Mouse (Mus musculus) heart, embryonic 15.5 days (tissue): Measurements from ENCODE around the gene Baat. TPM values are rescaled to one million over a fixed set of nuclear protein-coding genes. Genes with fewer than 3 reads are reported as not detected.

ENCODE experiments used
- ATAC-seq: fragments of 200-750 bp; cut with Nextera tagmentation; replicated peaks from 2 replicates; pipeline ENCODE4 v1.8.0; 2017; ENCODE audit warnings: low read depth, moderate TSS enrichment; ENCODE audit not compliant: insufficient number of reproducible peaks, insufficient read depth, low FRiP score
- H3K27ac ChIP-seq: fragments of 300-500 bp; sonication (generic); 2 replicates; pipeline ENCODE4 v1.5.1; 2015; ENCODE audit warnings: mild to moderate bottlenecking, inconsistent platforms
- H3K27me3 ChIP-seq: fragments of 300-500 bp; sonication (generic); 2 replicates; pipeline ENCODE4 v1.6.1; 2015; ENCODE audit warnings: inconsistent platforms
- H3K36me3 ChIP-seq: fragments of 300-500 bp; sonication (generic); 2 replicates; pipeline ENCODE4 v1.6.1; 2015; ENCODE audit warnings: mild to moderate bottlenecking, inconsistent platforms
- H3K4me1 ChIP-seq: fragments of 300-500 bp; sonication (generic); replicated peaks from 2 replicates; pipeline ENCODE4 v1.6.1; 2015; ENCODE audit warnings: inconsistent platforms
- H3K4me2 ChIP-seq: fragments of 300-500 bp; sonication (generic); 2 replicates; pipeline ENCODE4 v1.6.1; 2015; ENCODE audit warnings: inconsistent platforms, mild to moderate bottlenecking, moderate library complexity
- H3K4me3 ChIP-seq: fragments of 300-500 bp; sonication (generic); 2 replicates; pipeline ENCODE4 v1.5.1; 2015; ENCODE audit warnings: mild to moderate bottlenecking, inconsistent platforms
- H3K9ac ChIP-seq: fragments of 300-500 bp; sonication (generic); 2 replicates; pipeline ENCODE4 v1.6.1; 2015; ENCODE audit warnings: mild to moderate bottlenecking, inconsistent platforms
- H3K9me3 ChIP-seq: fragments of 300-500 bp; sonication (generic); replicated peaks from 2 replicates; pipeline ENCODE4 v1.6.1; 2016; ENCODE audit warnings: inconsistent platforms
- WGBS: fragments of 180-500 bp; shearing (Covaris S2); methylation state at CpG from one replicate; pipeline ENCODE4 v1.1.7; 2015; ENCODE audit warnings: mixed read lengths; 5-methylcytosine and 5-hydroxymethylcytosine counted together
- polyA plus RNA-seq: library from polyadenylated mRNA; unstranded; fragments of >200 nt; fragmentation: Nextera tagmentation; extraction: Ambion mirVana; gene quantifications from 2 replicates; pipeline ENCODE4 v1.2.1, GENCODE M21; 2015

Baat gene
- polyA plus RNA-seq = not detected in 2 replicates

DNA sequence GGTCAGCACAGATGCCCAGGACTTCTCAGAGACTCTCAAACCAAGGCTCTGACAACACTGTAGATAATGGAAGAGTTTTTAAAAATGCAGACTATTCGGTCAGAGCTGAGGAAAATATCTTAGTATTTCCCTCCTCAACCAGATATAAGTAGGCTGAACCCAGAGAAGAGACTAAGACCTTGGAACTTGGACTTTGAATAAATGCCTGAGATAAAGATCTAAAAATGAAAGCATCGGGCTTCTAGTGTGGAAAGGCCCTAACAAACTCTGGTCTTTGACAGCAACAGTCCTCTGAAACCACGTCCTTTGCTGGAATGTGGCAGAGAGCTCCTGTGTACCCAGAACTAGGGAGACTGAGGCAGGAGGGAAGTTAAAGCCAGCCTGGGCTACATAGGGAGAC is at the start of gene Baat:
Gene Baat (minus strand): TSS at position 172 of the 400 bp plus-strand sequence.
- Histone ChIP-seq H3K27ac (no peak within 1 kb of the TSS), H3K9me3 (no peaks in the 10 kb centered on the region), H3K4me1 (no peaks in the 10 kb centered on the region), H3K36me3 (no peaks in the 10 kb centered on the region), H3K4me2 (no peak within 1 kb of the TSS), H3K4me3 (no peak within 1 kb of the TSS), H3K27me3 (no peaks in the 10 kb centered on the region), H3K9ac (no peak within 1 kb of the TSS)
- WGBS = 37% methylated on average over 3 of the region's 3 CpGs
- no peak for ATAC-seq

DNA sequence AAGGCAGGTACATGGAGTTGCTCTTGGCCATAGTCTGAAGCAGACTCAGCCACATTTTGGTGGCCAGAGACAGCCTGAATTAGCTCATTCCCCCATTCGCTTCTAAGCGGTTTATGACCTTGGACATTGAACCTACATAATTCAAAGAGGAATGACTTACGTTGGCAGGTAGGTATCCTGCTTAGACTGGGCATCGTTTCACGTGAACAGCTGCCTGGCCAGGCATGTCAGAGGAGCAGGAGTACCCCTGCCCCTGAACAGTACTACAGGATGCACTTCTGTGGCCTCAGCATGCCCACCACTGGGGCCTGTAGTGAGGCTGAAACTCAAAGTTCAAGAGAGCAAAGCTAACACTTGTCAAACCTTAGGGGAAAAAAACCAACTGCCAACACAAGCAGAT is 47.0 kb upstream of the Baat start:
- Histone ChIP-seq H3K4me2 (no peak overlapping the region), H3K36me3 (no peaks in the 10 kb centered on the region), H3K4me3 (no peak overlapping the region), H3K27ac (no peak overlapping the region), H3K9ac (no peak overlapping the region), H3K9me3 (no peaks in the 10 kb centered on the region), H3K27me3 (no peaks in the 10 kb centered on the region), H3K4me1 (no peaks in the 10 kb centered on the region)
- WGBS = 85% methylated on average over 5 of the region's 5 CpGs
- no peak for ATAC-seq

DNA sequence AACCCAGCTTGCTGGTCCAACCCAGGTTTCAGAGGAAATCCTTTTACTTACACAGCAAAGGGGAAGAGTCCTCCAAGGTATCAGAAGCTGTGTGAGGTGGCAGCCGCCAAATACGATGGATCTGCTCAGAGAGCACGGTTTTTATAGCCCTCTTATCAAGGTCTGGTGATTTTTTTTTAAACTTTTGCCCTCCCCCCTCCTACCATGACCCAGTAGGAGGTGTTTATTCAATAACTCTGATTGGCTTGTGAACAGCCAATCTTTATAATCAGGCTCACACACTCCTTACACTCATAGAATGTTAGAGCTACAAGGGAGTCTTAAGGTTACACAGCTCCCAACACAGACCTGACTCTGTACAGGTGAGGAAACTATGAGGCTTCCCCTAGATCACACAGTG is 43.0 kb upstream of the Baat start, which contains the start of gene Aldob:
Gene Aldob (minus strand): TSS at position 164 of the 400 bp plus-strand sequence.
- Histone ChIP-seq H3K4me1 (no peaks in the 10 kb centered on the region), H3K9me3 (no peaks in the 10 kb centered on the region), H3K4me3 (no peak within 1 kb of the TSS), H3K27ac (no peak within 1 kb of the TSS), H3K27me3 (no peaks in the 10 kb centered on the region), H3K4me2 (no peak within 1 kb of the TSS), H3K36me3 (no peaks in the 10 kb centered on the region), H3K9ac (no peak within 1 kb of the TSS)
- no peak for ATAC-seq
- WGBS = 26% methylated on average over 3 of the region's 3 CpGs

DNA sequence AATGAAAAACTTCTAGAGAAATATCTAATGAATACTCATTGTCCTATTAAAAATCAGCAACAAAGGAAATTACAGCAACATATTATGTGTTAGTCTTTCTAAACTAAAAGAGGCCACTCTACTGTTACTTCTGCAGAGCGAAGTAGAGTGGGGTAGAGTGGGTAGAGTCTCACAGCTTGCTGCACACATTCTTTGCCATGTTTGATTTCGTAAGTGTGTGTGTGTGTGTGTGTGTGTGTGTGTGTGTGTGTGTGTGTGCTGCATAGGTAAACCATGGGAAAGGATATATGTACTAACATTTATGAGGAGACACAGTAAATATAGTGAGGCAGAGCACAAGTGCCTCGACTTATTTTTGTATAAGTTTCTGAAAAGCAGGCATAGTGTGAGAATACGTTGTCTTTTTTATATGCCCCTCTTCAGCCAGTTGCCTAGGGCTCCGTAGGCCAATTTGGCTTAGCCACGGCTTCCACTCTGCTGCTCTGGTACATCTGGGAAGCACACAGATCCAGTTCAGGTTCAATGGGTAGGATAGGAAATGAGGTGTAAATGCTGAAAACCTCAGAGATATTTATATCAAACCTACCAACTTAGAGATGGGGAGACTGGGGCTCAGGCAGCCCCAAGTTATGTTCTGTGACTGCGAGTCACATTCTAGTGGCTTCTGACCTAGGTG is 41.3 kb upstream of the Baat start:
- no peak overlapping the region for H3K9ac ChIP-seq
- no peaks in the 10 kb centered on the region for H3K4me1 ChIP-seq
- H3K27ac ChIP-seq = no peak overlapping the region
- no peaks in the 10 kb centered on the region for H3K27me3 ChIP-seq
- no peak overlapping the region for H3K4me3 ChIP-seq
- no peaks in the 10 kb centered on the region for H3K9me3 ChIP-seq
- 85% methylated on average over 7 of the region's 7 CpGs for WGBS
- no peak overlapping the region for H3K4me2 ChIP-seq
- no peak for ATAC-seq
- no peaks in the 10 kb centered on the region for H3K36me3 ChIP-seq

DNA sequence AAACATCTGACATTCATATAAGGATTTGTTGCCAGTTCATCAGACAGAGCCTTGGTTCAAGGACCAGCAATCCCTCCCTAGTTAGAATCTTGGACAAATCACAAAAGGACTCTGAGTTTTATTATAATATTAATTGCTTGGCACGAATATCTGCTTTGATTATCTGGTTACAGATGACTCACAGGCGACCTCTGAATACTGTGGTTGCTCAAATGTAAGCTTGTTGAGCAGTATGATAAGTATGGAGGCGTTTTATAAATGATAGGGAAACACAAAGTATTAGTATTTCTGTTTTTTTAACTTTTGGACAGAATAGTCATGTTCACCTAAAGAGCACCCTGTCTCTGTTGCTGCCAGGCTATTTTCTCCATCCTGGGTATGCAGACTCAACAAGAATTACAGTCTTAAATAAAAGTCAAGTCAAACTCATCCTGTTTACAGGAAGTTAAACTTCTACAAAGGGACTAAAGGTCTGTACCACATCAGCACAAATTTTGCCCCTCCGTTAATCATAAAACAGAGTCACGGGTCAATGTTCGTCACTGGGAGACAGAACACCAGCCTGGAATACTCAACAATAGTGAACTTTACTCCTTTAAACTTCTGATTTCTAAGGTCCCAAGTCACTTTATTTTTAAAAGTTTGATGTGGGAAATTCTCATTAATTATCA is 40.7 kb upstream of the Baat start:
- H3K4me2 ChIP-seq = no peak overlapping the region
- H3K4me3 ChIP-seq = no peak overlapping the region
- H3K27me3 ChIP-seq = no peaks in the 10 kb centered on the region
- no peak overlapping the region for H3K27ac ChIP-seq
- no peaks in the 10 kb centered on the region for H3K9me3 ChIP-seq
- no peak for ATAC-seq
- no peaks in the 10 kb centered on the region for H3K4me1 ChIP-seq
- no peaks in the 10 kb centered on the region for H3K36me3 ChIP-seq
- H3K9ac ChIP-seq = no peak overlapping the region
- WGBS = 63% methylated on average over 6 of the region's 6 CpGs

DNA sequence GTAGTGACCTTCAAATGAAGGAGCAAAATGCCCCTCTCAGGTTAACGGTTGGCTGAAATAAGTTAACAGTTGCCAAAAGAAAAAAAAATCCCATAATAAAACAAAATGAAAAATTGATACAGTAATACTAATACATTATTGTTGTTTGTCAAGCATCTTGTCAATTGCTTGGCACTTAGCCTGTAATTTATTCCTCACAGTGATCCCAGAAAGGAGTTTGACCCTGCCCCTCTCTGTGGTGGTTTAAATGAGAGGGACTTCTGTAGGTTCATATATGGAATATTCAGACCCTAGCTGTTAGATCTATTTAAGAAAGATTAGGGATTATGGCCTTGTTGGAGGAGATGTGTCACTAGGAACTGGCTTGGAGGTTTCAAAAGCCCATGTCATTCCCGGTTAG is 39.7 kb upstream of the Baat start:
- H3K4me1 ChIP-seq = peaks cover 2% of the 10 kb centered on the region; the same call in 1 of the 2 replicates
- ATAC-seq = no peak
- no peak overlapping the region for H3K9ac ChIP-seq
- no peaks in the 10 kb centered on the region for H3K27me3 ChIP-seq
- no peak overlapping the region for H3K4me3 ChIP-seq
- H3K36me3 ChIP-seq = no peaks in the 10 kb centered on the region
- no peak overlapping the region for H3K4me2 ChIP-seq
- H3K9me3 ChIP-seq = no peaks in the 10 kb centered on the region
- H3K27ac ChIP-seq = no peak overlapping the region
- WGBS = 75% methylated on average over 2 of the region's 2 CpGs

DNA sequence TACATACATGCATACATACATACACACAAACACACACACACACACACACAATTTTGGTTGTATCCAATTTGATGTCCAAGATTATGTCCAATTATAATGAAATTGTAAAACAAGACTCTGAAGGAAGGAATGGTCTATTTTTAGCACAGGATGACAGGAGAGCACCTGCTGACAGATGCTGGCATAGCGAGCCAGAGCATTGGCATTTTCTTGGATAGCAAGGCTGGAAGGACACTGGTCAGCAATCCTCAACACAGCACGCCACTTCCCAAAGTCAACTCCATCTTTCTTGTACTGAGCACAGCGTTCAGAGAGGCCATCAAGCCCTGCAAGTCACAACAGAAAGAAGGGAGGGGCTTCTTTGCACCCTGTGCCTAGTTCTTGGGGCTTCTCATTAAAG is 34.6 kb upstream of the Baat start:
- H3K36me3 ChIP-seq = no peaks in the 10 kb centered on the region
- H3K4me2 ChIP-seq = no peak overlapping the region
- 40% methylated on average over 3 of the region's 3 CpGs for WGBS
- H3K9ac ChIP-seq = no peak overlapping the region
- H3K4me1 ChIP-seq = peaks cover 10% of the 10 kb centered on the region
- no peaks in the 10 kb centered on the region for H3K27me3 ChIP-seq
- no peaks in the 10 kb centered on the region for H3K9me3 ChIP-seq
- H3K27ac ChIP-seq = no peak overlapping the region
- H3K4me3 ChIP-seq = no peak overlapping the region
- no peak for ATAC-seq

DNA sequence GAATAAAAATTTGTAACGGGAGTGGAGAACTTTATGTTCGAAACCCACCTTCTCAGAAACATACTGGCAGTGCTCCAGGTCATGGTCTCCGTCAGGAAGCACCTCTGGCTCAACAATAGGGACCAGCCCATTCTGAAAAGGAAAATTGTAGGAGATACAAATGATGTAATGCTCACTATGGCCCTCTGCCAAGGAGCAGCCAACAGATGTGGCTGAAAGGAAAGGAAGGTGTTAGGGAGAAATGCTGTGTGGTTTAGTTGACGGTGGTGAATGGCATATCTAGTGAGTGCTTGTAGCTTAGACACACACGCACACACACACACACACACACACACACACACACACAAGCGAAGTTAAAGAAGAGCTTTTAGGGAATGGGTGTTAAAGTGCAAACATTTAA is 33.3 kb upstream of the Baat start:
- no peak overlapping the region for H3K9ac ChIP-seq
- H3K27me3 ChIP-seq = no peaks in the 10 kb centered on the region
- peak; percentile 67 for ATAC-seq
- H3K36me3 ChIP-seq = no peaks in the 10 kb centered on the region
- H3K9me3 ChIP-seq = no peaks in the 10 kb centered on the region
- no peak overlapping the region for H3K4me3 ChIP-seq
- H3K4me2 ChIP-seq = no peak overlapping the region
- 22% methylated on average over 6 of the region's 6 CpGs for WGBS
- H3K27ac ChIP-seq = no peak overlapping the region
- peaks cover 10% of the 10 kb centered on the region for H3K4me1 ChIP-seq

DNA sequence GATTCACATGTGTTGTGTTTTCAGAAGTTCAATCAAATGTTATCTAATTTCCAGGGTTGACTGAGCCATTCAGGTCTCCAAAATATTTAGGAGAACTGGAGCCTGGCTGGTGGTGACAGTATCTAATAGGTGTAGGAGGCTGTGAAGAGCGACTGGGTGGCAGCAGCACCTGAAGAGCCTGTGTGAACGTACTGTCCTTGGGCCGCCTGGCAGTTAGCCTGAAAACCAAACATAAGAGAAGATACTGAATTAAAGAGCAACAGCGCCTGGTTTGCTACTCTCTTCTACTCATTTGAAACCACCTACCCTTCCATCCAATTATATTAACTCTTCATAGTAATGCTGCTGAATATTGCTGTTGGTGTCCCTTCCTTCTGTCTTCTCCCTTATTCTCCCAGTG is 30.3 kb upstream of the Baat start:
- H3K36me3 ChIP-seq = no peaks in the 10 kb centered on the region
- H3K27ac ChIP-seq = no peak overlapping the region
- H3K9me3 ChIP-seq = no peaks in the 10 kb centered on the region
- no peak overlapping the region for H3K4me2 ChIP-seq
- H3K27me3 ChIP-seq = no peaks in the 10 kb centered on the region
- no peak overlapping the region for H3K9ac ChIP-seq
- no peak overlapping the region for H3K4me3 ChIP-seq
- WGBS = 77% methylated on average over 4 of the region's 4 CpGs
- peaks cover 10% of the 10 kb centered on the region for H3K4me1 ChIP-seq
- ATAC-seq = no peak

DNA sequence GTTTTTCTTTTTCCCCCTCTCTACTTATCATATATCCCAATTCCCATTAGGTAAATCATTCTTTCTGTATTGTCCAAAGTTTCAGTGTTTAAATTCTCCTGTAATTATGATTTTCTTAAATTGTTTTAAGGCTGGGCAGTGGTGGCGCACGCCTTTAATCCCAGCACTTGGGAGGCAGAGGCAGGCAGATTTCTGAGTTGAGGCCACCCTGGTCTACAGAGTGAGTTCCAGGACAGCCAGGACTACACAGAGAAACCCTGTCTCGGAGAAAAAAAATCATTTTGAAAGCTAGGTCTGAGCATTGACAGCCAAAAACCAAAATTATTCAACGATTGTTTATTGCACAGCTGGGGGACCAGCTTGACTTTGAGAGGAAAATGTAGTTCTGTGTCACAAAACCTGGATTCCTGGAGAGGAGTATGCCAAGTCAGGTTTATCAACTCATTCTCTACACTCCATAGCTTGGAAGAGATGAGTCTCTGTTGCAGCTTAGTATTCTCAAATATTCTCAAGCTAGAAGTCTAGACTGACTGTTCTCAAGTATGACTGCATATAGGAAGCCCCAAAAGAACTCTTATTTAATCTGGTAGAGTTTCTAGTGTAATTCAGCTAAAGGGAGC is 29.4 kb upstream of the Baat start:
- no peak overlapping the region for H3K27ac ChIP-seq
- H3K4me2 ChIP-seq = no peak overlapping the region
- H3K9me3 ChIP-seq = no peaks in the 10 kb centered on the region
- H3K4me1 ChIP-seq = peaks cover 7% of the 10 kb centered on the region
- H3K27me3 ChIP-seq = no peaks in the 10 kb centered on the region
- no peak overlapping the region for H3K9ac ChIP-seq
- WGBS = 88% methylated on average over 4 of the region's 4 CpGs
- ATAC-seq = no peak
- no peak overlapping the region for H3K4me3 ChIP-seq
- H3K36me3 ChIP-seq = peaks cover 5% of the 10 kb centered on the region

DNA sequence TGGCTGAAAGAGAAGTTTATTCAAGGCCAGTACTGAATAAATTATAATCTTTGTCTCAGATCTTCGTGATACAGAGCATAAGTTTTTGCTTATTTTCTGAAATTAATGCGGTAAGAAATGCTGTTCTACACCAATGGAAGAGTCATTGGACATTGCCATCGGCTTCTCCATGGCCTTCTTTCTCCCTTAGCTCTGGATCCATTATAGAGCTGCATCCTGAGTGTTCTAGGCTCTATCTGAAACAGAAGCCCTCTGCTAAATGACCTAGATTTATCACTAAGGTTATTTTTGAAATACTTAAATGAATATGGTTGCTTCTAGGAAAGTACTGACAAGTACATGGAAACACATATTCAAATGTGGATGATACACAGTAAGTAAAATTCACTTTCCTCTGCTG is 28.7 kb upstream of the Baat start:
- Histone ChIP-seq H3K4me3 (no peak overlapping the region), H3K27me3 (no peaks in the 10 kb centered on the region), H3K4me2 (no peak overlapping the region), H3K27ac (no peak overlapping the region), H3K4me1 (peaks cover 4% of the 10 kb centered on the region), H3K9ac (no peak overlapping the region), H3K9me3 (peaks cover 7% of the 10 kb centered on the region), H3K36me3 (peaks cover 12% of the 10 kb centered on the region)
- ATAC-seq = no peak
- 85% methylated on average over 3 of the region's 3 CpGs for WGBS
